Mouse (Mus musculus) stomach, embryonic 14.5 days (tissue): Measurements from ENCODE around the gene Prkcb. TPM values are rescaled to one million over a fixed set of nuclear protein-coding genes. Genes with fewer than 3 reads are reported as not detected.

Source experiments
- ATAC-seq: fragments of 200-750 bp; cut with Nextera tagmentation; 2 replicates; pipeline ENCODE4 v1.8.0; 2017; ENCODE audit warnings: low read depth, moderate TSS enrichment; ENCODE audit not compliant: insufficient number of reproducible peaks, insufficient read depth, low FRiP score
- H3K27ac ChIP-seq: fragments of 300-500 bp; sonication (generic); 2 replicates; pipeline ENCODE4 v1.5.1; 2014; ENCODE audit warnings: mild to moderate bottlenecking, low read length, moderate library complexity, mixed read lengths
- H3K27me3 ChIP-seq: fragments of 300-500 bp; sonication (generic); 2 replicates; pipeline ENCODE4 v1.6.1; 2014; ENCODE audit warnings: low read length, control low read depth, mixed read lengths; ENCODE audit not compliant: control insufficient read depth, insufficient read depth
- H3K36me3 ChIP-seq: fragments of 300-500 bp; sonication (generic); 2 replicates; pipeline ENCODE4 v1.6.1; 2014; ENCODE audit warnings: mild to moderate bottlenecking, control low read depth, low read length, moderate library complexity, mixed read lengths; ENCODE audit not compliant: control insufficient read depth, insufficient read depth
- H3K4me1 ChIP-seq: fragments of 300-500 bp; sonication (generic); 2 replicates; pipeline ENCODE4 v1.6.1; 2014; ENCODE audit warnings: low read length, control low read depth, mixed read lengths; ENCODE audit not compliant: control insufficient read depth, insufficient read depth
- H3K4me2 ChIP-seq: fragments of 300-500 bp; sonication (generic); replicated peaks from 2 replicates; pipeline ENCODE4 v1.6.1; 2014; ENCODE audit warnings: low read depth, low read length, control low read depth
- H3K4me3 ChIP-seq: fragments of 300-500 bp; sonication (generic); 2 replicates; pipeline ENCODE4 v1.5.1; 2014; ENCODE audit warnings: low read depth, low read length, control low read depth
- H3K9ac ChIP-seq: fragments of 300-500 bp; sonication (generic); replicated peaks from 2 replicates; pipeline ENCODE4 v1.6.1; 2014; ENCODE audit warnings: low read depth, mild to moderate bottlenecking, control low read depth, low read length, moderate library complexity, mixed read lengths
- H3K9me3 ChIP-seq: fragments of 300-500 bp; sonication (generic); 2 replicates; pipeline ENCODE4 v1.6.1; 2016; ENCODE audit warnings: low read depth, low read length, control low read depth; ENCODE audit not compliant: control insufficient read depth
- WGBS: fragments of 180-500 bp; shearing (Covaris S2); extraction: QIAGEN DNeasy Blood & Tissue Kit; methylation state at CpG from one replicate; pipeline ENCODE4 v1.1.7; 2014; 5-methylcytosine and 5-hydroxymethylcytosine counted together
- polyA plus RNA-seq: library from polyadenylated mRNA; unstranded; fragments of >200 nt; fragmentation: Nextera tagmentation; extraction: Ambion mirVana; gene quantifications from 2 replicates; pipeline ENCODE4 v1.2.1, GENCODE M21; 2014

Prkcb gene
- polyA plus RNA-seq, 1 experiment from 2014 or later = 18.4 TPM

DNA sequence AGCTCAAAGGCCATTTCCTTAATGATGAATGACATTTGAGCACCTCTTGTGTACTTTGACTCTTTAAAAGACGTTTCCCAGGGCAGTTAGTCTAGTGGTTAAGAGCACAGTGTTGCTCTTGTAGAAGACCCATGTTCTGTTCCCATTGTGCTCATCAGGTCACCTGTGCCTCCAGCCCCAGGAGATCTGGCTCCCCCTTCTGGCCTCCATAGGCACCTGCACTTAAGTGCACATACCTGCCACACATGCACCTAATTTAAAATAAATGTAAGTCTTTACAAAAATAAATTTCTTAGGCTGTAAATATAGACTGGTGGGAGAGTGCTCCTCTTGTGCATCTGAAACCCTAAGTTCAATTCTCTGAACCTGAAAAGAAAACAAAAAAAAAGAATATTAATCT is 335.2 kb downstream of the Prkcb start:
- no peak for ATAC-seq
- Histone ChIP-seq H3K9me3 (no peaks in the 10 kb centered on the region; the same call in 1 of the 2 replicates), H3K27ac (no peak overlapping the region), H3K4me1 (no peaks in the 10 kb centered on the region), H3K4me2 (no peak overlapping the region), H3K36me3 (no peaks in the 10 kb centered on the region), H3K4me3 (no peak overlapping the region), H3K27me3 (no peaks in the 10 kb centered on the region), H3K9ac (no peak overlapping the region)
- WGBS = 57% methylated on average over 1 of the region's 1 CpGs

DNA sequence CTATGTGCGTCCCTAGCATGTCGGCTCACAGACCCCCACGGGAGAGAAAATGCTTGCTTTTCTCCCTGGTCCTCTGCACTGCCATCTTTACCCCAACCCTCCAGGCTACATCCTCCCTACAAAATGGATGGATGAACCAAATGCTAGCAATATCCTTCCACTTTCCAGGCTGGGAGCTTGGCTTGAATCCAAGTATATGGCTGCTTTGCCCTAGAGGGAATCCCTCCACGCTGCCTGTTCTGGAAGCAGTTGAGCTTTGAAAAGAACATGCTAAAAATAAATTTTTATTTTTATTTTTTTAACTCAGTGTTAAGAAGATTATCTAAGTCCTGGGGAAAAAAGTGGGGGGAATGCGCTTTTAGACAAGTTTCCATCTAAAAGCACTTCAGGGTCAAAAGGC is 339.5 kb downstream of the Prkcb start:
- no peak for ATAC-seq
- Histone ChIP-seq H3K9me3 (no peaks in the 10 kb centered on the region; the same call in 1 of the 2 replicates), H3K4me1 (no peaks in the 10 kb centered on the region), H3K4me3 (no peak overlapping the region), H3K36me3 (no peaks in the 10 kb centered on the region), H3K27me3 (no peaks in the 10 kb centered on the region), H3K9ac (no peak overlapping the region), H3K4me2 (no peak overlapping the region), H3K27ac (no peak overlapping the region)
- 87% methylated on average over 5 of the region's 5 CpGs for WGBS

DNA sequence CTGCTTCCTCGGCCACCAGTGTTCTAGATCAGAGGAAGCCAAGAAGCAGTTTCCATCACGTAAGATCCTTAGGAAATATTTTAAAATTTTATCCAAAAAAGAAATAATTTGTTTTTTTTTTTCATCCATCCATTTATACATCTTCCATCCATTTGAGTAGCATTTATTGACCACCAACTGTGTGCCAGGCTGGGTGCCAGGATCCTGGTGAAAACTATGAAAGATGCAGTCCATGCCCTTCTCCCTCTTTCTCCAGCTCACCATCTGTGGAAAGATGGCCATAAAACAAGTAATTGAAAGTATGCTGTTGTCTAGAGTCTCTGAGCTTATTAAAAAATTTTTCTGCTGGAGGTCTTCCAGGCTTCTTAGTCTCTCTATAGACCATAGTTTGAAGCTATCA is 341.8 kb downstream of the Prkcb start:
- H3K36me3 ChIP-seq = no peaks in the 10 kb centered on the region
- ATAC-seq = no peak
- WGBS = 85% methylated on average over 2 of the region's 2 CpGs

DNA sequence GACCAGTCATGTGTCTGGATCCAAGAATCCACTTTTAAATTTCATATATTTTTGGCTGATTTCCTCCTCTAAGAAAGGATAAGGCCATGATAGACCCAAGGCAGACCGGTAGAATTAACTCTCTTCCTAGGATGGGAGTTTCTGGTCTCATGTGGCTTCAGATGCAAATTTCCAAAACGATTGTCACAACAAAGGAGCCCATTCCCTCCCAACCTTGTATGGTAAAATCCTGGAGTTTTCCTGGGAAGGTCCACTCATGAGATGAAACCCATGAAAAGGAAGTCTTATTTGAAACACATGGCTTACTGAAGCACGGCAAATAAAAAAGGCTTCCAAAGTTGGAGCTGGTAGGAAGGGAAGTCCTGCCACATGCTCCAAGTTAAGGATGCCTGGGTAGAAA is 342.6 kb downstream of the Prkcb start:
- no peaks in the 10 kb centered on the region for H3K4me1 ChIP-seq
- H3K9ac ChIP-seq = no peak overlapping the region
- 79% methylated on average over 3 of the region's 3 CpGs for WGBS
- no peak overlapping the region for H3K27ac ChIP-seq
- no peak for ATAC-seq
- H3K27me3 ChIP-seq = no peaks in the 10 kb centered on the region
- H3K4me3 ChIP-seq = no peak overlapping the region
- H3K9me3 ChIP-seq = no peaks in the 10 kb centered on the region
- no peak overlapping the region for H3K4me2 ChIP-seq
- H3K36me3 ChIP-seq = no peaks in the 10 kb centered on the region

More for the DNA sequence above, 341.8 kb downstream of the Prkcb start:
- Histone ChIP-seq H3K4me3 (no peak overlapping the region), H3K4me1 (no peaks in the 10 kb centered on the region), H3K4me2 (no peak overlapping the region), H3K9me3 (no peaks in the 10 kb centered on the region), H3K27me3 (no peaks in the 10 kb centered on the region), H3K27ac (no peak overlapping the region), H3K9ac (no peak overlapping the region)

DNA sequence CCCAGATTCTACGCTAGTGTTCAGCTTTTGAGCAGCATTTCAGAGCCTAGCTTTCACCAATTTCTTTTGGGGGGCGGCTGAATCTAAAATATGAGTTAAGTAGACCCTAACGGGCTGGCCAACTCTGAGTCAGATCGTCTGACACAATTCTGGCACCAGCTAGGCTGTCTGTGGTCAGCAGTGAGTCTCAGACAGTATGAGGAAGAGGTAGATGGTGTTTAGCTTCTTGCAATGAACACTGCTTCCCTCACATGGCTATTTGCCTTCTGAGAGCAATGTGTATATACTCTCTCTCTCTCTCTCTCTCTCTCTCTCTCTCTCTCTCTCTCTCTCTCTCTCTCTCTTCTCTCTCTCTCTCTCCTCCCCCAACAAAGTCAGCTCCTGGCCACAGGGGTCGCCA is 344.4 kb downstream of the Prkcb start:
- Histone ChIP-seq H3K36me3 (no peaks in the 10 kb centered on the region), H3K27ac (no peak overlapping the region), H3K9me3 (no peaks in the 10 kb centered on the region), H3K4me2 (no peak overlapping the region), H3K9ac (no peak overlapping the region), H3K4me1 (no peaks in the 10 kb centered on the region), H3K27me3 (no peaks in the 10 kb centered on the region), H3K4me3 (no peak overlapping the region)
- ATAC-seq = no peak
- 78% methylated on average over 5 of the region's 5 CpGs for WGBS

DNA sequence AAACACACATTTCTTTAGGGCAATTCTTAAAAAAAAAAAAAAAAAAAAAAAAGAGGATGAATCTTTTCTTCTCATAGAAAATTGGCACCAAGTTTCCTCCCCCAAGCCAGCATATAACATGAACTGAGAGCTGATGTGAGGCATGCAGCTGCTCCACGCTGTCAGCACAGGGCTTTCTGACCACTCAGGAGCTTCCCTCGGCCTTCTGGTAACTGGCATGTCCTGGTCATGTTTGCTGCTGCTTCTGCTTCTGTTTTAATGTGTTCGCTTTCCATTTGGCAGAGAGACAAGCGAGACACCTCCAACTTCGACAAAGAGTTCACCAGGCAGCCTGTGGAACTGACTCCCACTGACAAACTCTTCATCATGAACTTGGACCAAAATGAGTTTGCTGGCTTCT is 344.9 kb downstream of the Prkcb start:
- no peak overlapping the region for H3K27ac ChIP-seq
- 88% methylated on average over 5 of the region's 5 CpGs for WGBS
- no peak overlapping the region for H3K4me3 ChIP-seq
- no peak overlapping the region for H3K9ac ChIP-seq
- no peaks in the 10 kb centered on the region for H3K36me3 ChIP-seq
- no peak overlapping the region for H3K4me2 ChIP-seq
- no peak for ATAC-seq
- no peaks in the 10 kb centered on the region for H3K9me3 ChIP-seq
- H3K4me1 ChIP-seq = no peaks in the 10 kb centered on the region
- no peaks in the 10 kb centered on the region for H3K27me3 ChIP-seq

DNA sequence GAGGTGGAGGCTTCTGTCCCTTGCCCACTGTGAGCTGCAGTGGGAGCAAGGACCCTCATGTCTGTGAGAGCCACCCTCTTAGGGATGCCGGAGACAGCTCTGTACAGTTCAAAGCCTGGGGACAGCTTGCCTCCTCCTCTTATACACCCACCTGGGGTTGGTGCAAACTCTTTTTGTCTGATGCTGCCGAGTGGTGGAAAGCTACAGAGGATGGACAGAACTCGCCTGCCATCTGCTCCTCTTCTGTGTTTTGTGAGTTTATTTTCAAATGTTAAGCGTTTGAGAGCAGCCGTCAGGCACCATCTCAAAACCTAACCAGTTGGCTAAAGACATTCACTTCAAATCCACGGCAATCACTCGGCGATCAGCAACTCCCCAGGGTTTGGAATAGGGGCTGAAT is 355.1 kb downstream of the Prkcb start:
- Histone ChIP-seq H3K4me3 (no peak overlapping the region), H3K4me1 (no peaks in the 10 kb centered on the region), H3K36me3 (no peaks in the 10 kb centered on the region), H3K27me3 (no peaks in the 10 kb centered on the region), H3K4me2 (no peak overlapping the region), H3K27ac (no peak overlapping the region), H3K9me3 (no peaks in the 10 kb centered on the region), H3K9ac (no peak overlapping the region)
- 85% methylated on average over 8 of the region's 8 CpGs for WGBS
- ATAC-seq = no peak

DNA sequence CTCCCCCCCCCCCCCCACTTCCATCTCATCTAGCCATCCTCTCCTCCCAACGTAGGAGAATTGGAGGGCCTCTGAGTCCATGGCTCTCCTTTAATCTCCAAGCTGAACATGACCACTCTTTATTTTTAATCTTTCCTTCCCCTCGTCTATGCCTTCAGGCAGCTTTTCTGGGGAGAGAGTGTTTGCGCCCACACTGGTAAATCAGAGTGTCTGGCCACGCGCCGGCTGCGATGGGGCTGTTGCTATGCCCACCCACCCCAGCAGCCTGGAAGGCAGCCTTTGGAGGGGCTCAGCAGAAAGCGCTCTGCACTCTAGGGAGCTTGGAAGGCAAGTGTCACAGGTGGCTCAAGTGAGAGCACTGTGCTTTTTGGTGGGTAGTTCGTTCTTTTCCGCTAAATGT is 360.8 kb downstream of the Prkcb start:
- H3K36me3 ChIP-seq = no peaks in the 10 kb centered on the region
- H3K27me3 ChIP-seq = no peaks in the 10 kb centered on the region
- H3K9ac ChIP-seq = no peak overlapping the region
- WGBS = 85% methylated on average over 10 of the region's 10 CpGs
- no peak overlapping the region for H3K4me3 ChIP-seq
- no peaks in the 10 kb centered on the region for H3K4me1 ChIP-seq
- H3K4me2 ChIP-seq = no peak overlapping the region
- H3K27ac ChIP-seq = no peak overlapping the region
- no peaks in the 10 kb centered on the region for H3K9me3 ChIP-seq
- no peak for ATAC-seq

DNA sequence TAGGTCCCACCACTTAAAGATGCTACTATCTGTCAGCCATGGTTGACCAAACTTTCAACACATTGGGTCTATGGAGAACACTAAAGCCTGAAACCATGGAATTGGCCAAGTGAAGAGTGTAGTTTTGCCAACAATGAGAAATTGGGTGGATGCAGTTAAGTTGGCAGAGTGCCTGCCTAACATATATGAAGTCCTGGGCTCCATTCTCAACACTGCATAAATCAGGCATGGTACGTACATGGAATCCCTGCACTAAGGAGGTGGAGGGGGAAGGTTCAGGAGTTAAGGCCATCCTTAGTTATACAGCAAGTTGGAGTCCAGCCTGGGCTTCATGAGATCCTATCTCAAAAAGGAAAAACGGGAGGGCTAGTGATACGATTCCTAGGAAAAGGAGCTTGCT is 364.0 kb downstream of the Prkcb start:
- H3K4me3 ChIP-seq = no peak overlapping the region
- no peak overlapping the region for H3K9ac ChIP-seq
- no peak overlapping the region for H3K27ac ChIP-seq
- H3K9me3 ChIP-seq = no peaks in the 10 kb centered on the region
- no peaks in the 10 kb centered on the region for H3K4me1 ChIP-seq
- no peaks in the 10 kb centered on the region for H3K27me3 ChIP-seq
- WGBS = 90% methylated on average over 3 of the region's 3 CpGs
- H3K4me2 ChIP-seq = no peak overlapping the region
- ATAC-seq = no peak
- H3K36me3 ChIP-seq = no peaks in the 10 kb centered on the region
